Mouse (Mus musculus) liver, postnatal 0 days (tissue): ENCODE measurements around the gene Spsb2. TPM values are rescaled to one million over a fixed set of nuclear protein-coding genes. Genes with fewer than 3 reads are reported as not detected.

Experiments used
- ATAC-seq: fragments of 200-750 bp; cut with Nextera tagmentation; 2 replicates; pipeline ENCODE4 v1.8.0; 2017; ENCODE audit warnings: mild to moderate bottlenecking, moderate library complexity
- DNase-seq: peaks from one replicate; pipeline ENCODE4 v3.0.0-alpha.2; 2016
- H3K27ac ChIP-seq: fragments of 300-500 bp; sonication (generic); 2 replicates; pipeline ENCODE4 v1.5.1; 2014; ENCODE audit warnings: antibody characterized with exemption, moderate library complexity, mild to moderate bottlenecking, low read depth
- H3K27me3 ChIP-seq: fragments of 300-500 bp; sonication (generic); 2 replicates; pipeline ENCODE4 v1.6.1; 2014; ENCODE audit warnings: low read length, control low read depth, mixed read lengths; ENCODE audit not compliant: insufficient read depth
- H3K36me3 ChIP-seq: fragments of 300-500 bp; sonication (generic); replicated peaks from 2 replicates; pipeline ENCODE4 v1.6.1; 2014; ENCODE audit warnings: mild to moderate bottlenecking, control low read depth, low read length, moderate library complexity, mixed read lengths; ENCODE audit not compliant: insufficient read depth
- H3K4me1 ChIP-seq: fragments of 300-500 bp; sonication (generic); 2 replicates; pipeline ENCODE4 v1.6.1; 2014; ENCODE audit warnings: antibody characterized with exemption, mild to moderate bottlenecking, control low read depth; ENCODE audit not compliant: insufficient read depth
- H3K4me2 ChIP-seq: fragments of 300-500 bp; sonication (generic); 2 replicates; pipeline ENCODE4 v1.6.1; 2014; ENCODE audit warnings: low read depth, mild to moderate bottlenecking, low read length, moderate library complexity, mixed read lengths
- H3K4me3 ChIP-seq: fragments of 300-500 bp; sonication (generic); 2 replicates; pipeline ENCODE4 v1.5.1; 2014; ENCODE audit warnings: low read depth, low read length
- H3K9ac ChIP-seq: fragments of 300-500 bp; sonication (generic); replicated peaks from 2 replicates; pipeline ENCODE4 v1.6.1; 2014; ENCODE audit warnings: mild to moderate bottlenecking, moderate library complexity
- H3K9me3 ChIP-seq: fragments of 300-500 bp; sonication (generic); 2 replicates; pipeline ENCODE4 v1.6.1; 2016; ENCODE audit warnings: mild to moderate bottlenecking, control low read depth, low read length, mixed read lengths
- CTCF ChIP-seq: sonication (generic); IDR thresholded peaks from 2 replicates; pipeline ENCODE4 v1.5.1; 2016; ENCODE audit warnings: antibody characterized with exemption, low read depth
- EP300 ChIP-seq: IDR thresholded peaks from 2 replicates; pipeline ENCODE4 v1.6.1; 2016; ENCODE audit warnings: antibody characterized with exemption, low read depth, mild to moderate bottlenecking
- WGBS: fragments of 180-500 bp; shearing (Covaris S2); extraction: QIAGEN DNeasy Blood & Tissue Kit; methylation state at CpG from one replicate; pipeline ENCODE4 v1.1.7; 2014; ENCODE audit not compliant: insufficient replicate concordance; 5-methylcytosine and 5-hydroxymethylcytosine counted together
- polyA plus RNA-seq: library from polyadenylated mRNA; unstranded; fragments of >200 nt; fragmentation: Nextera tagmentation; extraction: Ambion mirVana; gene quantifications from 2 replicates; pipeline ENCODE4 v1.2.1, GENCODE M21; 2015

Spsb2 gene
- polyA plus RNA-seq, 1 experiment from 2014 or later = 11.4 TPM

- DNase-seq (peak; percentile 74), ATAC-seq (peak; percentile 55)
- H3K4me1 ChIP-seq = peaks cover 41% of the 10 kb centered on the region
- H3K36me3 ChIP-seq = peaks cover 47% of the 10 kb centered on the region
- H3K4me2 ChIP-seq = peak overlapping the region; percentile 99
- peak overlapping the region; percentile 85 for H3K4me3 ChIP-seq
- H3K9ac ChIP-seq = peak overlapping the region; percentile 93
- TF ChIP-seq CTCF (no peak), EP300 (no peak)
- 0% methylated on average over 18 of the region's 18 CpGs for WGBS
- peak overlapping the region; percentile 96 for H3K27ac ChIP-seq
- no peaks in the 10 kb centered on the region for H3K27me3 ChIP-seq
- H3K9me3 ChIP-seq = no peaks in the 10 kb centered on the region
Measured at GRCm38 (mm10) chr6:124813496-124813895, 5.0 kb downstream of the Spsb2 start.

- under 1% methylated on average over 22 of the region's 22 CpGs for WGBS
- peak; percentile 92 for DNase-seq
- H3K4me2 ChIP-seq = peak within 1 kb of the TSS; percentile 99
- peak; percentile 84 for ATAC-seq
- H3K4me3 ChIP-seq = peak within 1 kb of the TSS; percentile 85
- no peaks in the 10 kb centered on the region for H3K9me3 ChIP-seq
- H3K27ac ChIP-seq = peak within 1 kb of the TSS; percentile 96
- peak within 1 kb of the TSS; percentile 93 for H3K9ac ChIP-seq
- no peaks in the 10 kb centered on the region for H3K27me3 ChIP-seq
- H3K4me1 ChIP-seq = peaks cover 41% of the 10 kb centered on the region
- peaks cover 51% of the 10 kb centered on the region for H3K36me3 ChIP-seq
- TF ChIP-seq CTCF = no peak
- TF ChIP-seq EP300 = no peak
Measured at GRCm38 (mm10) chr6:124813933-124814332, 5.5 kb downstream of the Spsb2 start, which contains the start of gene Tpi1. Gene Tpi1 (minus strand): TSS chr6:124814296.

- 35% methylated on average over 8 of the region's 8 CpGs for WGBS
- no peak for DNase-seq
- Histone ChIP-seq H3K4me3 (peak overlapping the region; percentile 85), H3K4me1 (peaks cover 41% of the 10 kb centered on the region), H3K9ac (no peak overlapping the region; the same call in 1 of the 2 replicates), H3K27ac (no peak overlapping the region), H3K4me2 (peak overlapping the region; percentile 99), H3K36me3 (peaks cover 56% of the 10 kb centered on the region), H3K27me3 (no peaks in the 10 kb centered on the region), H3K9me3 (no peaks in the 10 kb centered on the region)
- ATAC-seq = peak; percentile 5
- TF ChIP-seq EP300 (no peak), CTCF (no peak)
Measured at GRCm38 (mm10) chr6:124814448-124814847, 6.0 kb downstream of the Spsb2 start.

GRCm38 (mm10) chr6:124814858-124815774 lies 6.7 kb downstream of the Spsb2 start:
- Histone ChIP-seq H3K9ac (no peak overlapping the region), H3K27me3 (no peaks in the 10 kb centered on the region), H3K4me3 (no peak overlapping the region), H3K27ac (no peak overlapping the region), H3K4me1 (peaks cover 34% of the 10 kb centered on the region), H3K9me3 (no peaks in the 10 kb centered on the region), H3K4me2 (peak overlapping the region; percentile 99), H3K36me3 (peaks cover 61% of the 10 kb centered on the region)
- ATAC-seq = no peak
- DNase-seq = no peak
- WGBS = 65% methylated on average over 9 of the region's 9 CpGs
- no peak for TF ChIP-seq CTCF
- no peak for TF ChIP-seq EP300

- Histone ChIP-seq H3K4me2 (no peak overlapping the region), H3K27ac (no peak overlapping the region), H3K9me3 (no peaks in the 10 kb centered on the region), H3K36me3 (peaks cover 64% of the 10 kb centered on the region), H3K4me1 (peaks cover 28% of the 10 kb centered on the region), H3K4me3 (no peak overlapping the region), H3K27me3 (no peaks in the 10 kb centered on the region), H3K9ac (no peak overlapping the region)
- ATAC-seq (no peak), DNase-seq (no peak)
- TF ChIP-seq CTCF (no peak), EP300 (no peak)
- 93% methylated on average over 4 of the region's 4 CpGs for whole genome bisulfite sequencing
Measured at GRCm38 (mm10) chr6:124816611-124817010, 8.2 kb downstream of the Spsb2 start.

GRCm38 (mm10) chr6:124817125-124817524 lies 8.7 kb downstream of the Spsb2 start:
- Histone ChIP-seq H3K27ac (no peak overlapping the region), H3K9ac (no peak overlapping the region), H3K4me3 (no peak overlapping the region), H3K27me3 (no peaks in the 10 kb centered on the region), H3K36me3 (peaks cover 64% of the 10 kb centered on the region), H3K4me2 (no peak overlapping the region), H3K4me1 (peaks cover 23% of the 10 kb centered on the region), H3K9me3 (no peaks in the 10 kb centered on the region)
- WGBS = 87% methylated on average over 11 of the region's 11 CpGs
- ATAC-seq (no peak), DNase-seq (no peak)
- TF ChIP-seq CTCF (no peak), EP300 (no peak)
